In the genomic region with DNA sequence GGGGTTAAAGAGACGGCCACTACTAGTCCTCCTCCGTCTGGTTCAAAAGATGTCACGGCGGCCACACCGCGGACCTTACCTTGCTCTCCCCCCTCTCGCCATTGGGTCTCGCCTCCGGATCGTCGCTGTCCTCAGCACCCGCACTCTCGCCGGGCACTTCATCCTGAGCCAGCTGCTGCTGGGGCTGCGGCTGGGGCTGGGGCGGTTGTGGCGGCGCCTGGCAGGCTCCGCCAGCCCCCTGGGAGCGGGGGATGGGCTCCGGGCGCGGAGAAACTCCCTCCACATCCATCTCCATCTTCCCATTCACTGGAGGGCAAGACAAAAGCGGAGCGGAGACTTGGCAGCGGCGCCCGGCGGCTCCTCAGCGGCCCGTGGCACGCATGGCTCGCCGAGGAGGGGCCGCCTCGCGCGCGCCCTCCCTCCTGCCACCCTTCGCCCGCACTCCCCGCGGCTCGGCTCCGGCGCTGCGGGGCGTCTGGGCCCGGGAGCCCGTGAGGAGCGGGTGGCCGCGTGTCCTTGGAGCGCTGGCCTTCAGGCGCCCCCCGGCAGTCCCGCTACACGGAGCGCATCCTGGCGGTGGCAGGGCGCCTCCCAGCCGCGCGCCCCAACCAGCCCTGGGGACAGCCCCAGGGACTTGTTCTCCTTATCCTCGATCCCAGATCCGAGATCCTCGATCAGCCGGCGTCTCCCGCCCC, we compare ENCODE assay signal across 8 mouse cellular contexts.
DNase-seq lines count a peak whose midpoint lies in the region; ATAC-seq and TF ChIP-seq lines count a peak whose summit lies in the region.

No protein-coding gene starts in this region.

- H3K4me2 ChIP-seq in forebrain, embryonic 11.5 days (ENCODE audit: low read depth, low read length, severe bottlenecking), result peak overlapping the region; percentile 96
- H3K4me2 ChIP-seq in hindbrain, embryonic 12.5 days (replicated peaks), result peak overlapping the region; percentile 95
- peak overlapping the region; percentile 95 for H3K4me2 ChIP-seq in neural tube, embryonic 12.5 days (replicated peaks)

- intact Hi-C loops in heart, postnatal 25 days (cut with DNase I), result no loop called here

- TF ChIP-seq CTCF in liver, adult 2 months (IDR thresholded peaks at IDR 0.05; ENCODE audit: low read depth, low read length), result no peak

- no peak overlapping the region for H3K27ac ChIP-seq in brown adipose tissue, adult 24 weeks (replicated peaks; ENCODE audit: low read depth, low read length)
- no peak overlapping the region for H3K27ac ChIP-seq in forebrain, embryonic 11.5 days (ENCODE audit: low read depth, low read length)
- peak overlapping the region; percentile 80 for H3K27ac ChIP-seq in hindbrain, embryonic 12.5 days
- H3K27ac ChIP-seq in liver, adult 2 months (replicated peaks; ENCODE audit: insufficient read depth, low read depth, low read length), result no peak overlapping the region
- H3K27ac ChIP-seq in neural tube, embryonic 12.5 days, result peak overlapping the region; percentile 42

- no peaks in the 10 kb centered on the region for H3K36me3 ChIP-seq in forebrain, embryonic 11.5 days (ENCODE audit: control insufficient read depth, insufficient read depth, low read length)
- H3K36me3 ChIP-seq in hindbrain, embryonic 12.5 days, result no peaks in the 10 kb centered on the region
- H3K36me3 ChIP-seq in liver, adult 2 months (ENCODE audit: control insufficient read depth, insufficient read depth, low read length), result no peaks in the 10 kb centered on the region
- no peaks in the 10 kb centered on the region for H3K36me3 ChIP-seq in neural tube, embryonic 12.5 days

- no peaks in the 10 kb centered on the region for H3K79me2 ChIP-seq in liver, adult 2 months (ENCODE audit: control insufficient read depth, insufficient read depth, low read length)

- WGBS in forebrain, embryonic 11.5 days, result under 1% methylated on average over 56 of the region's 70 CpGs
- WGBS in hindbrain, embryonic 12.5 days, result under 1% methylated on average over 70 of the region's 70 CpGs
- WGBS in liver, adult 2 months, result 1% methylated on average over 70 of the region's 70 CpGs
- WGBS in neural tube, embryonic 12.5 days, result under 1% methylated on average over 69 of the region's 70 CpGs

- TF ChIP-seq POLR2A in liver, adult 2 months (IDR thresholded peaks at IDR 0.05; ENCODE audit: extremely low read depth, insufficient read depth, low read length), result no peak

- DNase-seq in heart, adult 11 months, result peak; percentile 88
- no peak for DNase-seq in heart, postnatal 25 days (ENCODE audit: low spot score)
- peak; percentile 80 for DNase-seq in forebrain, embryonic 11.5 days (ENCODE audit: low spot score)
- DNase-seq in liver, adult 2 months (ENCODE audit: extremely low read depth, low read depth, low spot score), result no peak
- no peak for DNase-seq in T-cell, adult 2 months (ENCODE audit: low spot score)

- H3K9ac ChIP-seq in forebrain, embryonic 11.5 days (ENCODE audit: low read length), result peak overlapping the region; percentile 69
- H3K9ac ChIP-seq in hindbrain, embryonic 12.5 days, result peak overlapping the region; percentile 78
- no peak overlapping the region for H3K9ac ChIP-seq in liver, adult 2 months (ENCODE audit: low read depth, low read length)
- peak overlapping the region; percentile 67 for H3K9ac ChIP-seq in neural tube, embryonic 12.5 days

- H3K4me3 ChIP-seq in brown adipose tissue, adult 24 weeks (ENCODE audit: insufficient read depth, low read depth, low read length), result peak overlapping the region; percentile 26; the same call in 1 of the 2 replicates
- H3K4me3 ChIP-seq in forebrain, embryonic 11.5 days (ENCODE audit: low read depth, low read length), result peak overlapping the region; percentile 57
- H3K4me3 ChIP-seq in hindbrain, embryonic 12.5 days, result peak overlapping the region; percentile 65
- H3K4me3 ChIP-seq in liver, adult 2 months (ENCODE audit: insufficient read depth, low read depth, low read length), result peak overlapping the region; percentile 4; the same call in 1 of the 2 replicates
- peak overlapping the region; percentile 59 for H3K4me3 ChIP-seq in neural tube, embryonic 12.5 days

- ATAC-seq in forebrain, embryonic 11.5 days (replicated peaks; ENCODE audit: low FRiP score), result peak; percentile 81
- peak; percentile 89 for ATAC-seq in hindbrain, embryonic 12.5 days (ENCODE audit: low FRiP score)
- peak; percentile 89 for ATAC-seq in neural tube, embryonic 12.5 days (ENCODE audit: low FRiP score, low read depth)

- peaks cover 14% of the 10 kb centered on the region; the same call in 1 of the 2 replicates for H3K27me3 ChIP-seq in forebrain, embryonic 11.5 days (ENCODE audit: control insufficient read depth, insufficient read depth, low read length)
- H3K27me3 ChIP-seq in hindbrain, embryonic 12.5 days, result peaks cover 15% of the 10 kb centered on the region
- H3K27me3 ChIP-seq in liver, adult 2 months (ENCODE audit: control insufficient read depth, insufficient read depth, low read length), result peaks cover 15% of the 10 kb centered on the region
- peaks cover 15% of the 10 kb centered on the region; the same call in 1 of the 2 replicates for H3K27me3 ChIP-seq in neural tube, embryonic 12.5 days (replicated peaks)

- no peaks in the 10 kb centered on the region for H3K9me3 ChIP-seq in forebrain, embryonic 11.5 days (ENCODE audit: control insufficient read depth, low read length)
- no peaks in the 10 kb centered on the region for H3K9me3 ChIP-seq in hindbrain, embryonic 12.5 days (replicated peaks)
- H3K9me3 ChIP-seq in neural tube, embryonic 12.5 days, result no peaks in the 10 kb centered on the region

- H3K4me1 ChIP-seq in brown adipose tissue, adult 24 weeks (ENCODE audit: control insufficient read depth, insufficient read depth, insufficient read length, low read length), result no peaks in the 10 kb centered on the region
- peaks cover 4% of the 10 kb centered on the region; the same call in 1 of the 2 replicates for H3K4me1 ChIP-seq in forebrain, embryonic 11.5 days (replicated peaks; ENCODE audit: control insufficient read depth, insufficient read depth, low read length)
- H3K4me1 ChIP-seq in hindbrain, embryonic 12.5 days, result peaks cover 17% of the 10 kb centered on the region
- H3K4me1 ChIP-seq in liver, adult 2 months (ENCODE audit: control insufficient read depth, insufficient read depth, low read length), result no peaks in the 10 kb centered on the region
- peaks cover 15% of the 10 kb centered on the region for H3K4me1 ChIP-seq in neural tube, embryonic 12.5 days

Comparison
In these comparisons a context has a peak if more than half of its experiments do, and no peak if none do; other contexts are left out.
1. DNase-seq: peak in heart, adult 11 months (single experiment) and forebrain, embryonic 11.5 days (single experiment); none in heart, postnatal 25 days (single experiment), liver, adult 2 months (single experiment) and T-cell, adult 2 months (single experiment).
2. H3K27ac ChIP-seq: peak in hindbrain, embryonic 12.5 days (single experiment) and neural tube, embryonic 12.5 days (single experiment); none in brown adipose tissue, adult 24 weeks (single experiment), forebrain, embryonic 11.5 days (single experiment) and liver, adult 2 months (single experiment).
3. H3K4me3 ChIP-seq: peak in every context shown above with its lines; median percentile 65 in hindbrain, embryonic 12.5 days; 59 in neural tube, embryonic 12.5 days; 57 in forebrain, embryonic 11.5 days; 26 in brown adipose tissue, adult 24 weeks; 4 in liver, adult 2 months.
4. Peak in every context shown above with its lines, with median percentiles within 50 percentile points of each other: ATAC-seq and H3K4me2 ChIP-seq.